Comparison of ENCODE assay signal across 8 mouse cellular contexts in the genomic region with DNA sequence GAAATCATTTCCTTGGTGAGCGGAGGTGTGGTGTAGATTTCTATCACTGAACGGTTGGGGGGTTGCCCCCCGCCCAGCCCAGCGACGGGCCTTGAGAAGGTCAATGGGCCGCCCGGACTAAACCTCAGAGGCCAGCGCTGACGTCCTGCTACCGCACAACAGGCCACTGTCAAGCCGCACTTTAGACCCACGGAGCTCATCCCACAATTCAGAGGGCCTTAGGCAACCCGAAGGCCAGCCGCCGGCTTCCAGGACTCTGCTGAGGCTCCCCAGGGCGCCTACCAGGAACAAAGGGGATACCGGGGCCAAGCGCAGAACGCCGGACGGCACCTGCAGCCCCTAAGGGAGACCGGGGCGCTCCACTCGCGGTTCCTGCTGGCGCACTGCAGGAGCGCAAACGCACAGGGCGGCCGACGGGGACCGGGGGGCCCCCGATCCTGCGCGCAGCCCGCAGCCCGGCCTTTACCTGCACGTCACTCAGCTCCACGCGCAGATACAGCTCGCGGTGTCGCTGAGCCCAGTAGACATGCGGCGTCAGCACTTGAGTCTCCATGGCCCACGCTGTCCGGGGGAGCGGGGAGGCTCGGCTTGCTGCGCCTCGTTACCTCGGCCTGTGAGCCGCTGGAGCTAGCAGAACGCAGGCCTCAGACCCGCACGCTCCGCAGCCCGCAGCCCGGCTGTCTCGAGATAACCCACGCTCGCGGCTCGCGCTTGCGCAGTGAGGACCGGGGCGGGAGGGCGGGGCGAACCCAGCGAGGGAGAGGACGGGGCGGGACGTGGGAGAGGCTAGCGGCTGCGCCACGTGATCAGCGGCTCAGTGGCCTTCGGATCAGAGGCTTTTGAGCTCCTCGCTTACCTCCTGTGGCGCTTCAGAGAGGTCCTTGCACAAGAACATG. TPM values are rescaled to one million over a fixed set of nuclear protein-coding genes. Genes with fewer than 3 reads are reported as not detected.
DNase-seq lines count a peak whose midpoint lies in the region; ATAC-seq and TF ChIP-seq lines count a peak whose summit lies in the region.

A gene (minus strand): TSS at position 703 of the 896 bp plus-strand sequence.

- peak within 1 kb of the TSS; percentile 99 for H3K9ac ChIP-seq in hindbrain, embryonic 16.5 days (ENCODE audit: low read depth, low read length)

- H3K27me3 ChIP-seq in hindbrain, embryonic 16.5 days (replicated peaks; ENCODE audit: control insufficient read depth, insufficient read depth, low read length): no peaks in the 10 kb centered on the region

- peak within 1 kb of the TSS; percentile 70 for H3K4me2 ChIP-seq in hindbrain, embryonic 16.5 days (ENCODE audit: low read length)

- peak within 1 kb of the TSS; percentile 100 for H3K4me3 ChIP-seq in gastrocnemius, adult 2 months
- H3K4me3 ChIP-seq in hindbrain, embryonic 16.5 days (ENCODE audit: low read length): peak within 1 kb of the TSS; percentile 99

- H3K9me3 ChIP-seq in hindbrain, embryonic 16.5 days (ENCODE audit: control insufficient read depth, low read length): no peaks in the 10 kb centered on the region

- no peak for TF ChIP-seq CTCF in gastrocnemius, adult 2 months (IDR thresholded peaks at IDR 0.05)

- intact Hi-C loops in gastrocnemius, adult 2 months (cut with DNase I): no loop called here

- peaks cover 42% of the 10 kb centered on the region for H3K4me1 ChIP-seq in hindbrain, embryonic 16.5 days (ENCODE audit: control insufficient read depth, insufficient read depth, low read depth, low read length)

- WGBS in hindbrain, embryonic 16.5 days: 0% methylated on average over 58 of the region's 81 CpGs

- peak; percentile 95 for DNase-seq in gastrocnemius, adult 2 months
- peak; percentile 73 for DNase-seq in left cerebral cortex, adult 11 months (ENCODE audit: low spot score)
- DNase-seq in lung, postnatal 36 days: peak; percentile 94
- DNase-seq in retina, postnatal 1 day: peak; percentile 96
- peak; percentile 90 for DNase-seq in thymus, postnatal 4 days

- H3K36me3 ChIP-seq in hindbrain, embryonic 16.5 days (ENCODE audit: control insufficient read depth, insufficient read depth, low read length): no peaks in the 10 kb centered on the region

- peak; percentile 51 for ATAC-seq in activated CD4-positive, CD25-positive, alpha-beta regulatory T cell, adult 4 months
- peak; percentile 82 for ATAC-seq in common myeloid progenitor, adult 5-6 weeks (replicated peaks; ENCODE audit: low read depth, poor library complexity, severe bottlenecking)
- ATAC-seq in hindbrain, embryonic 16.5 days: peak; percentile 96

- peak within 1 kb of the TSS; percentile 96 for H3K27ac ChIP-seq in gastrocnemius, adult 2 months
- H3K27ac ChIP-seq in hindbrain, embryonic 16.5 days (ENCODE audit: low read depth, low read length): peak within 1 kb of the TSS; percentile 95

RNA-seq across cellular contexts. Expression of the gene that starts here (rescaled TPM):
- 100 to 1,000 TPM; 104 to 106 TPM for polyA plus RNA-seq in activated CD4-positive, CD25-positive, alpha-beta regulatory T cell, adult 4 months (2017; shearing (Covaris generic))
- 53.3 and 55.0 TPM in 2 replicates for total RNA-seq in common myeloid progenitor, adult 5-6 weeks (2017)
- 10 to 100 TPM in 1 of 2 experiments, 1 to 10 TPM in 1; 9.0 to 10.8 TPM for total RNA-seq in gastrocnemius, adult 2 months (2021)
- polyA plus RNA-seq in hindbrain, embryonic 16.5 days (2015; fragmentation: Nextera tagmentation; extraction: Ambion mirVana): 247 and 254 TPM in 2 replicates

Comparison
In these comparisons a context has a peak if more than half of its experiments do, and no peak if none do; other contexts are left out.
1. Peak in every context shown above with its lines: DNase-seq, ATAC-seq, H3K4me3 ChIP-seq and H3K27ac ChIP-seq.